Mouse (Mus musculus) E14TG2a.4 (cell line): ENCODE measurements around the gene Ninj1.

Experiments used
- CTCF ChIP-seq: conservative IDR thresholded peaks from 2 replicates; pipeline ENCODE4 v1.5.1; 2014; ENCODE audit warnings: low read length
- NANOG ChIP-seq: IDR thresholded peaks from 2 replicates; pipeline ENCODE4 v1.6.1; 2014; ENCODE audit warnings: borderline replicate concordance, low read length, mixed read lengths
- POU5F1 ChIP-seq: IDR thresholded peaks from 2 replicates; pipeline ENCODE4 v1.6.1; 2014; ENCODE audit warnings: low read length, borderline replicate concordance

DNA sequence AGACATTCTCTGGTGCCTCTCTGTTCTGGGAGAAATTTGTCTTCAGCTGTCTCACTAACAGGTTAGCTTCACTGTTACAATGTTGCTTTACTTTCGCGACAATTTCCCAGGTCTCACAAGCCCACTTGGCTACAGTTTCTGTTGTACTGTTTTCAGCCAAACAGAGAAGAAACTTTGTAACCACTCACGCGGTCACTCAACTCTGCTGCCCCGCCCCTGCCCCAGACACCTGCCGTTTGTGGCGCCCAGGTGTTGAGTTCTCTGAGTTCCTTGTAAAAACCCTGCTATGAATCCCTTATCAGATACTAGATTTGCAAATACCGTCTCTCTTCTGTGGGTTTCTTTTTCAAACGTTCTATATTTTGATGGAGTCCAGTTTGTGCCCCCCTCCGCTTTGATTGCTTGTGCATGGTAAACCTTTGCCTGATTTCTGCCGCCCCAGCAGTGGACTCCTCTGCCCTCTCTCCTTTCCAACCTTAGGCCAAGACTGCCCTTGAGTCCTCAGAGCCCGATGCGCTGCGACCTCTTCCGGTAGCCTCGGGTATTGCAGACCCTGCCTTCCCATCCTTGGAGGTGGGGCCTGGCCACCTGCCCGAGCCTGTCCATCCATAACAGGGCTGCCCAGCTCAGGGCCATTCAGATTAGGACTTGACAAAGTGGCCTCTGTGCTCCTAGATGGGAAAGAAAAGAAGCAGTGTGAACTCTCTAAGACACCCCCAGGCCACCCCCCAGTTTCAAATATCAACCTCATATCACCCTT, 17.7 kb upstream of the Ninj1 start:
- TF ChIP-seq CTCF (peak; percentile 97), NANOG (no peak), POU5F1 (no peak)
